Mouse (Mus musculus) spleen, adult 12 weeks (tissue): ENCODE measurements around the gene Mrpl10.
A peak's percentile ranks its signal among the peaks of the same experiment; 100 is the strongest.

Source experiments
- DNase-seq: peaks from one replicate; pipeline ENCODE4 v3.0.0; 2022; ENCODE audit warnings: low spot score

The Mrpl10 gene

GRCm38 (mm10) chr11:97041022-97041899 lies at the start of gene Mrpl10, which contains the start of gene Lrrc46:
TSS of gene Mrpl10 (plus strand) at chr11:97041560.
TSS of gene Lrrc46 (minus strand) at chr11:97041407.
- peak; percentile 87 for DNase-seq

- no peak for DNase-seq
These were observed 48.5 kb upstream of the Mrpl10 start for GRCm38 (mm10) chr11:96992722-96993311.

- no peak for DNase-seq
These were observed 46.3 kb upstream of the Mrpl10 start for GRCm38 (mm10) chr11:96995031-96995430.

- DNase-seq: peak; percentile 20
These were observed 45.3 kb upstream of the Mrpl10 start for GRCm38 (mm10) chr11:96995836-96996772.

- DNase-seq: no peak
These were observed 44.5 kb upstream of the Mrpl10 start for GRCm38 (mm10) chr11:96996773-96997379.

GRCm38 (mm10) chr11:96997380-96997956 lies 43.9 kb upstream of the Mrpl10 start:
- DNase-seq: no peak

- no peak for DNase-seq
These were observed 38.2 kb upstream of the Mrpl10 start for GRCm38 (mm10) chr11:97003170-97003569.

GRCm38 (mm10) chr11:97007093-97007794 lies 34.1 kb upstream of the Mrpl10 start:
- no peak for DNase-seq

GRCm38 (mm10) chr11:97009198-97009790 lies 32.1 kb upstream of the Mrpl10 start:
- no peak for DNase-seq

GRCm38 (mm10) chr11:97013121-97013670 lies 28.2 kb upstream of the Mrpl10 start, which contains the start of gene Sp6:
TSS of gene Sp6 (plus strand) at chr11:97013394.
- no peak for DNase-seq

GRCm38 (mm10) chr11:97017696-97018582 lies 23.4 kb upstream of the Mrpl10 start:
- DNase-seq: no peak

GRCm38 (mm10) chr11:97018583-97019344 lies 22.6 kb upstream of the Mrpl10 start:
- DNase-seq: no peak

- DNase-seq: no peak
These were observed 22.0 kb upstream of the Mrpl10 start for GRCm38 (mm10) chr11:97019345-97019708.

GRCm38 (mm10) chr11:97021121-97021765 lies 20.1 kb upstream of the Mrpl10 start:
- no peak for DNase-seq

GRCm38 (mm10) chr11:97021873-97022484 lies 19.4 kb upstream of the Mrpl10 start:
- DNase-seq: peak; percentile 49

- no peak for DNase-seq
These were observed 16.4 kb upstream of the Mrpl10 start for GRCm38 (mm10) chr11:97024977-97025376.

- peak; percentile 79 for DNase-seq
These were observed 15.5 kb upstream of the Mrpl10 start for GRCm38 (mm10) chr11:97025721-97026344.
